16 mouse cellular contexts compared by ENCODE assay signal in the genomic region with DNA sequence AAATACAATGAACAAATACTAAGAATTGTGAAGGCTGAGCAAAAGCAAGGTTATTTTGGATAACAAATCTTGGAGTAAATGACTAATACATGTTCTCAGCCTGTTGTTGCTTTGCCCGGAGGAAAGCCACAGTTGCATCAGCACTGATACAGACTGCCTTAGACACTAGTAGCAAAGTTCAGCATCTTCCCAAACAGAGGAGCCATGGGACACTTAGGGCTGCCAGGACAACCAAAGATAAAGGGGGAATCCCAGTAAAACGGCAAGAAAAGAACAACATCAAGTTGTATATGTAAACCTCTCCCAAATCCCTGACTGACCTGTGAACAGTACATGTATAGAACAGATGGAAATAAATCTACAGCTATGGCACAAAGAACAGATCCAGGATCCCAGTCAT.
"Had no signal": no experiment of that assay in that cellular context is flagged by ENCODE, and none has a peak within 500 bp of the region (broad histone marks: within the 10 kb centered on the region; RNA-seq: fewer than 3 reads in every experiment).

No protein-coding gene starts in this region.

- H3K9me3 ChIP-seq: lung, embryonic 15.5 days; midbrain, embryonic 13.5 days; midbrain, embryonic 15.5 days; neural tube, embryonic 12.5 days; stomach, embryonic 15.5 days had no signal

- H3K27me3 ChIP-seq: lung, embryonic 15.5 days; megakaryocyte, embryonic 14.5 days; midbrain, embryonic 13.5 days; midbrain, embryonic 15.5 days; neural tube, embryonic 12.5 days; stomach, embryonic 15.5 days had no signal

- ATAC-seq: liver, postnatal 0 days; midbrain, embryonic 13.5 days; midbrain, embryonic 15.5 days had no signal

- H3K27ac ChIP-seq: lung, embryonic 15.5 days; macrophage; midbrain, embryonic 13.5 days; midbrain, embryonic 15.5 days; neural tube, embryonic 12.5 days; stomach, embryonic 15.5 days; stomach, postnatal 0 days had no signal

- H3K36me3 ChIP-seq: lung, embryonic 15.5 days; midbrain, embryonic 13.5 days; midbrain, embryonic 15.5 days; neural tube, embryonic 12.5 days; stomach, embryonic 15.5 days had no signal

- DNase-seq: liver, postnatal 0 days; lung, adult 2 months; lung, postnatal 14 days; right cerebral cortex, postnatal 14 days; thymus, adult 2 months; thymus, postnatal 25 days; thymus, postnatal 4 days had no signal

- H3K4me3 ChIP-seq: lung, embryonic 15.5 days; megakaryocyte, embryonic 14.5 days; midbrain, embryonic 13.5 days; midbrain, embryonic 15.5 days; neural tube, embryonic 12.5 days; stomach, embryonic 15.5 days had no signal

- H3K4me2 ChIP-seq: lung, embryonic 15.5 days; midbrain, embryonic 11.5 days; midbrain, embryonic 13.5 days; midbrain, embryonic 15.5 days; neural tube, embryonic 12.5 days; stomach, embryonic 15.5 days had no signal

- H3K9ac ChIP-seq: liver, postnatal 0 days; lung, embryonic 15.5 days; midbrain, embryonic 13.5 days; midbrain, embryonic 15.5 days; neural tube, embryonic 12.5 days; stomach, embryonic 15.5 days had no signal

- H3K4me1 ChIP-seq: lung, embryonic 15.5 days; megakaryocyte, embryonic 14.5 days; midbrain, embryonic 13.5 days; midbrain, embryonic 15.5 days; neural tube, embryonic 12.5 days; stomach, embryonic 15.5 days had no signal
